Mouse (Mus musculus) midbrain, embryonic 12.5 days (tissue): ENCODE results near the gene Eif4a2. TPM values are rescaled to one million over a fixed set of nuclear protein-coding genes. Genes with fewer than 3 reads are reported as not detected.

Experiments
- ATAC-seq: fragments of 200-750 bp; cut with Nextera tagmentation; 2 replicates; pipeline ENCODE4 v1.8.0; 2017; ENCODE audit warnings: low read depth, moderate TSS enrichment, moderate library complexity; ENCODE audit not compliant: low FRiP score
- H3K27ac ChIP-seq: fragments of 300-500 bp; sonication (generic); replicated peaks from 2 replicates; pipeline ENCODE4 v1.5.1; 2016; ENCODE audit warnings: mild to moderate bottlenecking
- H3K27me3 ChIP-seq: fragments of 300-500 bp; sonication (generic); 2 replicates; pipeline ENCODE4 v1.6.1; 2016; ENCODE audit warnings: mild to moderate bottlenecking
- H3K36me3 ChIP-seq: fragments of 300-500 bp; sonication (generic); 2 replicates; pipeline ENCODE4 v1.6.1; 2016
- H3K4me1 ChIP-seq: fragments of 300-500 bp; sonication (generic); 2 replicates; pipeline ENCODE4 v1.6.1; 2016
- H3K4me2 ChIP-seq: fragments of 300-500 bp; sonication (generic); replicated peaks from 2 replicates; pipeline ENCODE4 v1.6.1; 2016; ENCODE audit warnings: mild to moderate bottlenecking, moderate library complexity
- H3K4me3 ChIP-seq: fragments of 300-500 bp; sonication (generic); 2 replicates; pipeline ENCODE4 v1.5.1; 2016; ENCODE audit warnings: mild to moderate bottlenecking
- H3K9ac ChIP-seq: fragments of 300-500 bp; sonication (generic); replicated peaks from 2 replicates; pipeline ENCODE4 v1.6.1; 2016; ENCODE audit warnings: mild to moderate bottlenecking, moderate library complexity
- H3K9me3 ChIP-seq: fragments of 300-500 bp; sonication (generic); 2 replicates; pipeline ENCODE4 v1.6.1; 2016; ENCODE audit warnings: mild to moderate bottlenecking
- WGBS: fragments of 180-500 bp; shearing (Covaris S2); methylation state at CpG from one replicate; pipeline ENCODE4 v1.1.7; 2016; 5-methylcytosine and 5-hydroxymethylcytosine counted together
- microRNA-seq: library from miRNA; unstranded; fragments of <30 nt; microRNA quantifications from one replicate; pipeline ENCODE4, GENCODE M21; 2017
- polyA plus RNA-seq: library from polyadenylated mRNA; unstranded; fragments of >200 nt; fragmentation: Nextera tagmentation; extraction: Ambion mirVana; gene quantifications from 2 replicates; pipeline ENCODE4 v1.2.1, GENCODE M21; 2016

Gene Eif4a2
- polyA plus RNA-seq, 1 experiment from 2014 or later, result 213 TPM

DNA sequence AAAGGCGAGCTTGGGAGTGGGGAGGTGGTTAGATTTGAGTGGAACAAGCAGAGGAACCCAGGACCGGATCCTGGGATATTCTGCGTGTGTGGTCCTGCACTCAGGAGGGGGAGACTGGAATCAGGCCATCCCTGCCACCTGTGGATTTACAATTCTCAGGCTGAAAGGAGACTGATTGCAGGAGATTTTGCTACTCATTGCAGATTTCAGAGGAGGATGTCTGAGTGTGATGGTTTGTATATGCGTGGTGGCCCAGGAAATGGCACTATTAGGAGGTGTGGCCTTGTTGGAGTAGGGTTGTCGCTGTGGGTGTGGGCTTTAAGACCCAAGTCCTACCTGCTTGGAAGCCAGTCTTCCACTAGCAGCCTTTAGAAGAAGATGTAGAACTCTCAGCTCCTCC is 47.0 kb downstream of the Eif4a2 start:
- 80% methylated on average over 5 of the region's 5 CpGs for WGBS

DNA sequence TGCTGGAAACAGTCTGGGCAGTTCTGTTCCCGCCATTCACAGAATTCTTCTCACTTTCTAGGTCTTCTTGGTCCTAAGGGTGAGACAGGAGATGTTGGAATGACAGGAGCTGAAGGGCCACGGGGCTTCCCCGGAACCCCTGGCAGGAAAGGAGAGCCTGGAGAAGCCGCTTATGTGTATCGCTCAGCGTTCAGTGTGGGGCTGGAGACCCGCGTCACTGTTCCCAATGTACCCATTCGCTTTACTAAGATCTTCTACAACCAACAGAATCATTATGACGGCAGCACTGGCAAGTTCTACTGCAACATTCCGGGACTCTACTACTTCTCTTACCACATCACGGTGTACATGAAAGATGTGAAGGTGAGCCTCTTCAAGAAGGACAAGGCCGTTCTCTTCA is 49.8 kb downstream of the Eif4a2 start:
- Histone ChIP-seq H3K27ac (no peak overlapping the region), H3K36me3 (no peaks in the 10 kb centered on the region), H3K9me3 (no peaks in the 10 kb centered on the region), H3K27me3 (no peaks in the 10 kb centered on the region), H3K4me3 (no peak overlapping the region), H3K4me2 (no peak overlapping the region), H3K4me1 (no peaks in the 10 kb centered on the region), H3K9ac (no peak overlapping the region)
- no peak for ATAC-seq
- WGBS, result 94% methylated on average over 13 of the region's 13 CpGs

More for the DNA sequence above, 47.0 kb downstream of the Eif4a2 start:
- no peak overlapping the region for H3K4me2 ChIP-seq
- H3K27me3 ChIP-seq, result no peaks in the 10 kb centered on the region
- no peaks in the 10 kb centered on the region for H3K9me3 ChIP-seq
- ATAC-seq, result no peak
- H3K36me3 ChIP-seq, result no peaks in the 10 kb centered on the region
- no peak overlapping the region for H3K4me3 ChIP-seq
- no peaks in the 10 kb centered on the region for H3K4me1 ChIP-seq
- no peak overlapping the region for H3K27ac ChIP-seq
- H3K9ac ChIP-seq, result no peak overlapping the region

DNA sequence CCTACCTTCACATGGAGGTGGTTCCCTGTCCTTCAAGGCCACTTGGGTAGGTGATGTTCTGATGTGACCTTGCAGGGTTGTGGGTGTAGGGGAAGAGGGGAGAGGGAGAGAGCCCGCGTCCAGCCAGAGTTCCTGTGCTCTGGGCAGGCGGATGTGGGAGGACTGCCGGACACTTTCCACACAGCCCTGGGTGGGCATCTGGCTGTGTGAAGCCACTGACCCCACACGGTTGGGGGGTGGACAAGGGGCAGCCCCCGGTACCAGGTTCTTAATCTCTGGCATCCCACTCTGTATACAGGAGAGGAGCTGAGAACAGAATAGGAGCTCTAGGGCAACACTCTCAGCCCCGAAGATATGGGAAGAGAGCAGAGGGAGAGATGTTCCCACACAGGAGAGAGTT is 51.0 kb downstream of the Eif4a2 start:
- ATAC-seq, result no peak
- H3K36me3 ChIP-seq, result no peaks in the 10 kb centered on the region
- H3K27ac ChIP-seq, result no peak overlapping the region

DNA sequence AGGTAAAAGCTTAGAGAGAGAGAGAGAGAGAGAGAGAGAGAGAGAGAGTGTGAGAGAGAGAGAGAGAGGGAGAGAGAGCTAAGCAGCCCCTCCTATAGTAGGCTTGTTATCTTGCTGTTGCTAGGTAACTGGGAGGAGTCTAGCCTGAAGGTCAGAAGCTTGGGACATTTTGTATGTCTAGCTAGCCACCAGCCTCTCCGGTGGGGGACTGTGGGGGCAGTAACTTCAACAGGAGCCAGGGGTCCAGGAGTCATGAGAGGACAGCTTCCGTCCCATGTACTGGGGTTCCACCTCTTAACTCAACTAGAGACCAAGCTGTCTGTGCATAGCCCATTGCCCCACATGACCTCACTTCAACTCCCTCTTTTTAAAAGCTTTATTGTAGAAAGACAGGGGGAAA is 51.7 kb downstream of the Eif4a2 start:
- no peaks in the 10 kb centered on the region for H3K4me1 ChIP-seq
- no peak overlapping the region for H3K27ac ChIP-seq
- H3K27me3 ChIP-seq, result no peaks in the 10 kb centered on the region
- H3K4me3 ChIP-seq, result no peak overlapping the region
- H3K9me3 ChIP-seq, result no peaks in the 10 kb centered on the region
- no peak overlapping the region for H3K4me2 ChIP-seq
- no peaks in the 10 kb centered on the region for H3K36me3 ChIP-seq
- H3K9ac ChIP-seq, result no peak overlapping the region
- WGBS, result 63% methylated on average over 2 of the region's 2 CpGs
- no peak for ATAC-seq

More for the DNA sequence above, 51.0 kb downstream of the Eif4a2 start:
- no peaks in the 10 kb centered on the region for H3K27me3 ChIP-seq
- no peak overlapping the region for H3K4me3 ChIP-seq
- no peak overlapping the region for H3K4me2 ChIP-seq
- H3K9me3 ChIP-seq, result no peaks in the 10 kb centered on the region
- no peaks in the 10 kb centered on the region for H3K4me1 ChIP-seq
- WGBS, result 92% methylated on average over 7 of the region's 7 CpGs
- no peak overlapping the region for H3K9ac ChIP-seq

DNA sequence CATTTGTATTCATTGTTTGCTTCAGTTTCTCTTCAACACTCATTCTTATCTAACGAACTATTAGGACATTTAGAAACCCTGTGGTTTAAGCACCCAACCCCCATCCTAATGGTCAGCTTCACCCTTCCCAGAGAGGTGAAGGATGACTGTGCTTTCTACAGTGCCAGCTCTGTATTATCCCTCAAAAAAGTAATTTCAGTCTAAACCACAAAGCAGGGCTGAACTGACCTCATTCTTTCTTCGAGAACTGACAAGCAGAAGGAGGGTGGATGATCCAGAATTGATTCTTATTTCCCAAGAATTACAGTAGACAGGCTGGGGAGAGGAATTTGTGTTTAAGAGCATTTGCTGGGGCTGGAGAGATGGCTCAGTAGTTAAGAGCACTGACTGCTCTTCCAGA is 52.5 kb downstream of the Eif4a2 start:
- no peak overlapping the region for H3K4me2 ChIP-seq
- ATAC-seq, result no peak
- H3K27me3 ChIP-seq, result no peaks in the 10 kb centered on the region
- 78% methylated on average over 2 of the region's 2 CpGs for WGBS
- no peaks in the 10 kb centered on the region for H3K36me3 ChIP-seq
- no peak overlapping the region for H3K27ac ChIP-seq
- no peaks in the 10 kb centered on the region for H3K9me3 ChIP-seq
- no peaks in the 10 kb centered on the region for H3K4me1 ChIP-seq
- no peak overlapping the region for H3K4me3 ChIP-seq
- no peak overlapping the region for H3K9ac ChIP-seq

DNA sequence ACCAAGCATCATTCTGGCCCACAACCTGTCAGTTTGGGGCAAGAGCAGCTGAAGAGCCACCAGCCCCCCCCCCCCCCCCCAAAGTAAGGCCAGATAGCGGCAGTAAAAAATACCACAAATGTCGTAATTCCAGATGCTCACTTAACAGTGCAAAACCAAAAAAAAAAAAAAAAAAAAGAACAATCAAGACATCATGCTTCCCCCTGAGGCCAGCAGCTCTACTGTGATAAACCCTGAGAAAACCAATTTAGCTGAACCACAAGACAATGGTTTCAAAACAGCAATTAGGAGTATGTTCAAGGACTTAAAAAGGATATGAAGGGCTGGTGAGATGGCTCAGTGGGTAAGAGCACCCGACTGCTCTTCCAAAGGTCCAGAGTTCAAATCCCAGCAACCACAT is 54.9 kb downstream of the Eif4a2 start:
- Histone ChIP-seq H3K36me3 (no peaks in the 10 kb centered on the region), H3K4me1 (no peaks in the 10 kb centered on the region), H3K27ac (no peak overlapping the region), H3K27me3 (no peaks in the 10 kb centered on the region), H3K4me3 (no peak overlapping the region), H3K9ac (no peak overlapping the region), H3K4me2 (no peak overlapping the region), H3K9me3 (no peaks in the 10 kb centered on the region)
- 77% methylated on average over 3 of the region's 3 CpGs for WGBS
- no peak for ATAC-seq

Small RNA genes lying within 50 kb of the gene (microRNA-seq; reads per million reads assigned to microRNA genes)
- not detected for gene Gm49346

Other genes with a start within 250 kb of the Eif4a2 start
- gene Tbccd1, start 249.8 kb upstream of the Eif4a2 start, polyA plus RNA-seq, result 31.4 and 34.0 TPM in 2 replicates
- 93.1 and 94.1 TPM in 2 replicates for gene Dnajb11, start 249.6 kb upstream of the Eif4a2 start, polyA plus RNA-seq
- gene Ahsg, start 216.2 kb upstream of the Eif4a2 start, polyA plus RNA-seq, result not detected in 2 replicates
- not detected in 2 replicates for gene Fetub, start 189.1 kb upstream of the Eif4a2 start, polyA plus RNA-seq
- gene Hrg, start 156.4 kb upstream of the Eif4a2 start, polyA plus RNA-seq, result 0.17 TPM in 1 of 2 replicates, not detected in the other
- gene Kng2, start 78.0 kb upstream of the Eif4a2 start, polyA plus RNA-seq, result not detected in 2 replicates
- 0.26 TPM in 1 of 2 replicates, not detected in the other for gene Kng1, start 49.6 kb upstream of the Eif4a2 start, polyA plus RNA-seq
- 145 and 162 TPM in 2 replicates for gene Rfc4, start 20.3 kb downstream of the Eif4a2 start, polyA plus RNA-seq
- not detected in 2 replicates for gene Adipoq, start 39.1 kb downstream of the Eif4a2 start, polyA plus RNA-seq
- 39.9 and 46.6 TPM in 2 replicates for gene St6gal1, start 117.3 kb downstream of the Eif4a2 start, polyA plus RNA-seq